In the genomic region with DNA sequence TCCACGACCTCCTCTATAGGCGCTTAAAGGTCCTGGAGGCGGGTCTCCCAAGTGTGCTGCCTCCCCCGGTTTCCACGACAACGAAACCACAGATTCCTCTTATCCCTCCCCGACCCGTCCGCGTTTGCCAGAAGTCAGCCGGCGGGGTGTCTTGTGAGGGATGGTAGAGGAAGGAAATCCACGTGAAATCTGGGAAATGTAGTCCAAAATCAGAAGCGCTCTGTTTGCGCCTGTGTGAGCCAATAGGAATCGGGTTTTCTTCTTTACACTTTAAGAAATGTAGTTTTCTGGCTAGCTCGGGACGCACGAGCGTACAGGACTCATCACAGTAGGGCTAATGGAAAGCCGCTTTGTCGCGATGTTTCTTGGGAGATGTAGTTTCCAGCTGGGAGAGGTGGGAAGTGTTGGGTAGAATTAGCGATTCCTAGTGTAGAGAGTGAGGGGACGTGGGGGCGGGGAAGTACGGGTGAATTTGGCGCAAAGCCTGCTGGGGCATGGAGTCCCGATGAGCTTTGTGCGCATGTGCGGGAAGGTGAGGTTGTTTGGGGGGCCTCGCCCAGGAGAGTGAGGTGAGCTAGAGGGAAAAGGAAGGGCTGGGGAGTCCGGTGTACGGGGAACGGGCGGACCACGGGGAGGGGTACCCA, we compare ENCODE assay signal across 8 mouse cellular contexts. TPM values are rescaled to one million over a fixed set of nuclear protein-coding genes. Genes with fewer than 3 reads are reported as not detected.
DNase-seq lines count a peak whose midpoint lies in the region; ATAC-seq and TF ChIP-seq lines count a peak whose summit lies in the region.

A gene (plus strand): TSS at position 221 of the 644 bp plus-strand sequence.

- no peak for TF ChIP-seq CTCF in cortical plate, adult 2 months (IDR thresholded peaks at IDR 0.05; ENCODE audit: extremely low read depth, insufficient read depth, low read length)

- no peaks in the 10 kb centered on the region for H3K27me3 ChIP-seq in megakaryocyte, embryonic 14.5 days (replicated peaks)

- peaks cover 3% of the 10 kb centered on the region for H3K4me1 ChIP-seq in cortical plate, adult 2 months (ENCODE audit: control insufficient read depth, insufficient read depth, low read length)
- H3K4me1 ChIP-seq in megakaryocyte, embryonic 14.5 days: peaks cover 52% of the 10 kb centered on the region

- H3K27ac ChIP-seq in cortical plate, adult 2 months (ENCODE audit: insufficient read depth, low read length): peak within 1 kb of the TSS; percentile 56

- peak; percentile 90 to 92 for DNase-seq in gastrocnemius, adult 8-10 months (ENCODE audit: low spot score in 2 of 2)
- peak; percentile 97 for DNase-seq in hindlimb bud, embryonic 11.5 days (ENCODE audit: extremely low spot score, low read depth, low spot score)
- peak; percentile 94 to 99 for DNase-seq in left cerebral cortex, adult 8-10 months (ENCODE audit: low spot score in 2 of 2)
- DNase-seq in right cerebral cortex, postnatal 10 days (ENCODE audit: low spot score in 2 of 2): peak; percentile 100
- peak; percentile 94 for DNase-seq in urinary bladder, postnatal 25 days (ENCODE audit: low spot score)

- ATAC-seq in activated CD4-positive, CD25-positive, alpha-beta regulatory T cell, adult 4 months: peak; percentile 79

- H3K36me3 ChIP-seq in megakaryocyte, embryonic 14.5 days (replicated peaks; ENCODE audit: low read length): peaks cover 10% of the 10 kb centered on the region

- peak within 1 kb of the TSS; percentile 48 for H3K4me3 ChIP-seq in cortical plate, adult 2 months (ENCODE audit: insufficient read depth, low read length)
- H3K4me3 ChIP-seq in megakaryocyte, embryonic 14.5 days (replicated peaks): peak within 1 kb of the TSS; percentile 96

- H3K9me3 ChIP-seq in megakaryocyte, embryonic 14.5 days: no peaks in the 10 kb centered on the region

- peak; percentile 47 for TF ChIP-seq POLR2A in cortical plate, adult 2 months (IDR thresholded peaks at IDR 0.05; ENCODE audit: extremely low read depth, insufficient read depth, low read length)

RNA-seq across cellular contexts. Expression of the gene that starts here (rescaled TPM):
- polyA plus RNA-seq in activated CD4-positive, CD25-positive, alpha-beta regulatory T cell, adult 4 months (2017; shearing (Covaris generic)): 1 to 10 TPM; 9.2 to 9.6 TPM
- 53.5 and 56.1 TPM in 2 replicates for polyA plus RNA-seq in cortical plate, adult 2 months (2012; rRNA removed)
- 1 to 10 TPM; 5.5 to 8.7 (median 7.4) TPM for total RNA-seq in gastrocnemius, adult 8-10 months (2022)
- total RNA-seq in left cerebral cortex, adult 8-10 months (2022): 10 to 100 TPM; 43.8 to 54.2 (median 49.5) TPM
- 42.1 and 48.4 TPM in 2 replicates for polyA plus RNA-seq in megakaryocyte, embryonic 14.5 days (2012; ENCODE audit: insufficient read depth, low replicate concordance)

Comparison
In these comparisons a context has a peak if more than half of its experiments do, and no peak if none do; other contexts are left out.
1. Peak in every context shown above with its lines: DNase-seq, ATAC-seq, H3K4me3 ChIP-seq and H3K27ac ChIP-seq.
2. RNA of the gene that starts here (total RNA-seq): 43.8 to 54.2 TPM in left cerebral cortex, adult 8-10 months; 5.5 to 8.7 TPM in gastrocnemius, adult 8-10 months; every median in the first group is over 4 times any median in the second.